Mouse (Mus musculus): ENCODE measurements around the gene 2610528A11Rik.
"Not testable (repeated sequence)": the region's sequence is repeated elsewhere in the genome, so short reads cannot be mapped to it uniquely, and the experiment has no call there.

2610528A11Rik gene

GRCm38 (mm10) chr14:37113922-37114321 is at the start of gene 2610528A11Rik:
Gene 2610528A11Rik, minus strand, starts transcription at chr14:37114022.
- no peak for DNase-seq (ENCODE audit: low spot score in 2 of 2)

- DNase-seq (ENCODE audit: low spot score in 2 of 2), result no peak
Measured at GRCm38 (mm10) chr14:37163277-37163956, 49.6 kb upstream of the 2610528A11Rik start.

- DNase-seq (ENCODE audit: low spot score in 2 of 2), result no peak
Measured at GRCm38 (mm10) chr14:37154391-37154790, 40.6 kb upstream of the 2610528A11Rik start.

- DNase-seq (ENCODE audit: low spot score in 2 of 2), result no peak
Measured at GRCm38 (mm10) chr14:37139051-37139710, 25.4 kb upstream of the 2610528A11Rik start.

GRCm38 (mm10) chr14:37137596-37137995 is 23.8 kb upstream of the 2610528A11Rik start:
- DNase-seq (ENCODE audit: low spot score in 2 of 2), result not testable (repeated sequence)

GRCm38 (mm10) chr14:37136110-37136509 is 22.3 kb upstream of the 2610528A11Rik start:
- no peak for DNase-seq (ENCODE audit: low spot score in 2 of 2)

- no peak for DNase-seq (ENCODE audit: low spot score in 2 of 2)
Measured at GRCm38 (mm10) chr14:37135671-37136070, 21.8 kb upstream of the 2610528A11Rik start.

GRCm38 (mm10) chr14:37135127-37135593 is 21.3 kb upstream of the 2610528A11Rik start, which contains the start of gene Ghitm:
Gene Ghitm, minus strand, starts transcription at chr14:37135272.
- DNase-seq (ENCODE audit: low spot score in 2 of 2), result peak; percentile 98

GRCm38 (mm10) chr14:37134304-37135126 is 20.7 kb upstream of the 2610528A11Rik start:
- peak in 1 of 2 experiments; percentile 15 for DNase-seq (ENCODE audit: low spot score in 2 of 2)

- no peak for DNase-seq (ENCODE audit: low spot score in 2 of 2)
Measured at GRCm38 (mm10) chr14:37127652-37128051, 13.8 kb upstream of the 2610528A11Rik start.

GRCm38 (mm10) chr14:37119233-37119632 is 5.4 kb upstream of the 2610528A11Rik start:
- DNase-seq (ENCODE audit: low spot score in 2 of 2), result no peak

GRCm38 (mm10) chr14:37112931-37113330 is 891 bp downstream of the 2610528A11Rik start:
- DNase-seq (ENCODE audit: low spot score in 2 of 2), result no peak

GRCm38 (mm10) chr14:37111371-37111770 is 2.5 kb downstream of the 2610528A11Rik start:
- no peak for DNase-seq (ENCODE audit: low spot score in 2 of 2)

GRCm38 (mm10) chr14:37110456-37110855 is 3.4 kb downstream of the 2610528A11Rik start:
- no peak for DNase-seq (ENCODE audit: low spot score in 2 of 2)

GRCm38 (mm10) chr14:37109975-37110374 is 3.8 kb downstream of the 2610528A11Rik start:
- DNase-seq (ENCODE audit: low spot score in 2 of 2), result no peak

- no peak for DNase-seq (ENCODE audit: low spot score in 2 of 2)
Measured at GRCm38 (mm10) chr14:37109460-37109859, 4.4 kb downstream of the 2610528A11Rik start.

GRCm38 (mm10) chr14:37105846-37106245 is 8.0 kb downstream of the 2610528A11Rik start:
- no peak for DNase-seq (ENCODE audit: low spot score in 2 of 2)

- no peak for DNase-seq (ENCODE audit: low spot score in 2 of 2)
Measured at GRCm38 (mm10) chr14:37104747-37105146, 9.1 kb downstream of the 2610528A11Rik start.

GRCm38 (mm10) chr14:37102484-37102883 is 11.3 kb downstream of the 2610528A11Rik start:
- DNase-seq (ENCODE audit: low spot score in 2 of 2), result no peak

- DNase-seq (ENCODE audit: low spot score in 2 of 2), result no peak
Measured at GRCm38 (mm10) chr14:37101531-37101930, 12.3 kb downstream of the 2610528A11Rik start.

- DNase-seq (ENCODE audit: low spot score in 2 of 2), result peak in 1 of 2 experiments; percentile 18
Measured at GRCm38 (mm10) chr14:37097956-37098530, 15.8 kb downstream of the 2610528A11Rik start, which contains the start of gene Cdhr1. Gene Cdhr1, minus strand, starts transcription at chr14:37098347.

GRCm38 (mm10) chr14:37095556-37095955 is 18.3 kb downstream of the 2610528A11Rik start:
- DNase-seq (ENCODE audit: low spot score in 2 of 2), result no peak
